16 mouse cellular contexts compared by ENCODE assay signal in genomic region chr4:55041106-55041730, GRCm38 (mm10).
DNase-seq lines count a peak whose midpoint lies in the region; ATAC-seq and TF ChIP-seq lines count a peak whose summit lies in the region.
"Had no signal": no experiment of that assay in that cellular context is flagged by ENCODE, and none has a peak within 500 bp of the region (broad histone marks: within the 10 kb centered on the region; RNA-seq: fewer than 3 reads in every experiment).

No protein-coding gene starts in this region.

- H3K27ac ChIP-seq in heart, postnatal 0 days (ENCODE audit: low read depth): peak overlapping the region; percentile 1; the same call in 1 of the 2 replicates
- no peak overlapping the region for H3K27ac ChIP-seq in heart, embryonic 11.5 days (ENCODE audit: low read depth, low read length)
- H3K27ac ChIP-seq in neural tube, embryonic 13.5 days (replicated peaks): peak overlapping the region; percentile 46; the same call in 1 of the 2 replicates
- H3K27ac ChIP-seq in intestine, postnatal 0 days (ENCODE audit: low read depth, low read length): no peak overlapping the region

- ATAC-seq in heart, postnatal 0 days (ENCODE audit: insufficient read depth, low read depth): no peak
- ATAC-seq in heart, embryonic 11.5 days (replicated peaks; ENCODE audit: insufficient number of reproducible peaks, low FRiP score, low TSS enrichment): no peak
- ATAC-seq in neural tube, embryonic 13.5 days (ENCODE audit: low read depth): no peak
- no peak for ATAC-seq in intestine, postnatal 0 days

- no peak overlapping the region for H3K9ac ChIP-seq in heart, postnatal 0 days (replicated peaks; ENCODE audit: low read depth, low read length)
- H3K9ac ChIP-seq in heart, embryonic 11.5 days (ENCODE audit: low read depth, low read length): no peak overlapping the region
- no peak overlapping the region for H3K9ac ChIP-seq in neural tube, embryonic 13.5 days
- no peak overlapping the region for H3K9ac ChIP-seq in intestine, postnatal 0 days (ENCODE audit: low read depth, low read length)

- 83% methylated on average over 6 of the region's 6 CpGs for WGBS in heart, postnatal 0 days
- 86% methylated on average over 6 of the region's 6 CpGs for WGBS in heart, embryonic 11.5 days (ENCODE audit: insufficient replicate concordance)
- 72% methylated on average over 6 of the region's 6 CpGs for WGBS in neural tube, embryonic 13.5 days
- WGBS in intestine, postnatal 0 days: 85% methylated on average over 6 of the region's 6 CpGs

- DNase-seq in cerebellum, postnatal 14 days: peak; percentile 30 to 32
- no peak for DNase-seq in cerebellum, postnatal 36 days
- DNase-seq in heart, postnatal 0 days (ENCODE audit: low spot score): no peak
- DNase-seq in neural tube, embryonic 10.5 days (ENCODE audit: extremely low spot score, low spot score): no peak
- no peak for DNase-seq in adrenal gland, postnatal 4 days (ENCODE audit: low spot score in 2 of 2)
- DNase-seq: adrenal gland, adult 8-10 months; cerebellum, adult 9-11 months; heart, adult 18-20 months; heart, postnatal 4 days; kidney, adult 18-20 months; kidney, postnatal 25 days; lung, adult 2 months; thymus, postnatal 25 days had no signal

- no peaks in the 10 kb centered on the region for H3K36me3 ChIP-seq in heart, postnatal 0 days (replicated peaks; ENCODE audit: control insufficient read depth, insufficient read depth, low read length)
- H3K36me3 ChIP-seq in heart, embryonic 11.5 days (ENCODE audit: control insufficient read depth, insufficient read depth, low read length): 0 out of 2 replicates have a peak, but pooled peaks cover 2% of the 10 kb centered on the region
- peaks cover 47% of the 10 kb centered on the region for H3K36me3 ChIP-seq in neural tube, embryonic 13.5 days
- H3K36me3 ChIP-seq in intestine, postnatal 0 days (ENCODE audit: control insufficient read depth, insufficient read depth): no peaks in the 10 kb centered on the region; the same call in 1 of the 2 replicates

- TF ChIP-seq EP300 in heart, postnatal 0 days (IDR thresholded peaks at IDR 0.05; ENCODE audit: low read depth): no peak

- TF ChIP-seq CTCF in heart, postnatal 0 days (IDR thresholded peaks at IDR 0.05; ENCODE audit: low read depth): no peak
- TF ChIP-seq CTCF in intestine, postnatal 0 days (IDR thresholded peaks at IDR 0.05; ENCODE audit: low read depth): no peak

- no peaks in the 10 kb centered on the region for H3K9me3 ChIP-seq in heart, postnatal 0 days (replicated peaks; ENCODE audit: control insufficient read depth, low read length)
- no peaks in the 10 kb centered on the region for H3K9me3 ChIP-seq in heart, embryonic 11.5 days (replicated peaks; ENCODE audit: control insufficient read depth, low read length)
- no peaks in the 10 kb centered on the region for H3K9me3 ChIP-seq in neural tube, embryonic 13.5 days
- no peaks in the 10 kb centered on the region for H3K9me3 ChIP-seq in intestine, postnatal 0 days (ENCODE audit: control insufficient read depth)

- no peak overlapping the region for H3K4me2 ChIP-seq in heart, postnatal 0 days (ENCODE audit: low read depth, low read length)
- H3K4me2 ChIP-seq in heart, embryonic 11.5 days: no peak overlapping the region
- H3K4me2 ChIP-seq in neural tube, embryonic 13.5 days: no peak overlapping the region
- no peak overlapping the region for H3K4me2 ChIP-seq in intestine, postnatal 0 days (replicated peaks; ENCODE audit: low read depth)

- no peak overlapping the region for H3K4me3 ChIP-seq in heart, postnatal 0 days (ENCODE audit: low read depth, low read length)
- no peak overlapping the region for H3K4me3 ChIP-seq in heart, embryonic 11.5 days (ENCODE audit: low read depth, low read length)
- H3K4me3 ChIP-seq in neural tube, embryonic 13.5 days: no peak overlapping the region
- H3K4me3 ChIP-seq in intestine, postnatal 0 days (ENCODE audit: low read depth, low read length): no peak overlapping the region

- no peaks in the 10 kb centered on the region for H3K4me1 ChIP-seq in heart, postnatal 0 days (ENCODE audit: control insufficient read depth, insufficient read depth)
- H3K4me1 ChIP-seq in heart, embryonic 11.5 days (ENCODE audit: control insufficient read depth, insufficient read depth, low read length): no peaks in the 10 kb centered on the region
- peaks cover 36% of the 10 kb centered on the region for H3K4me1 ChIP-seq in neural tube, embryonic 13.5 days (replicated peaks)
- no peaks in the 10 kb centered on the region for H3K4me1 ChIP-seq in intestine, postnatal 0 days (replicated peaks; ENCODE audit: control insufficient read depth, insufficient read depth, low read length)

- no peaks in the 10 kb centered on the region for H3K27me3 ChIP-seq in heart, postnatal 0 days (ENCODE audit: control insufficient read depth, insufficient read depth, low read length)
- H3K27me3 ChIP-seq in heart, embryonic 11.5 days (ENCODE audit: control insufficient read depth, insufficient read depth, low read length): no peaks in the 10 kb centered on the region
- no peaks in the 10 kb centered on the region for H3K27me3 ChIP-seq in neural tube, embryonic 13.5 days
- no peaks in the 10 kb centered on the region for H3K27me3 ChIP-seq in intestine, postnatal 0 days (replicated peaks; ENCODE audit: control insufficient read depth, insufficient read depth, low read length)

Comparison
In these comparisons a context has a peak if more than half of its experiments do, and no peak if none do; other contexts are left out.
1. DNase-seq: peak in cerebellum, postnatal 14 days (2 of 2); none in cerebellum, postnatal 36 days (0 of 2), heart, postnatal 0 days (single experiment), neural tube, embryonic 10.5 days (single experiment) and adrenal gland, postnatal 4 days (0 of 2).
2. H3K27ac ChIP-seq: peak in heart, postnatal 0 days (single experiment) and neural tube, embryonic 13.5 days (single experiment); none in heart, embryonic 11.5 days (single experiment) and intestine, postnatal 0 days (single experiment).